Mouse (Mus musculus): ENCODE data around the gene Smoc1.

The Smoc1 gene

GRCm38 (mm10) chr12:81223276-81223675 lies 196.7 kb downstream of the Smoc1 start:
- no peak for DNase-seq (ENCODE audit: low spot score in 2 of 2)

GRCm38 (mm10) chr12:81224843-81225242 lies 198.2 kb downstream of the Smoc1 start:
- DNase-seq (ENCODE audit: low spot score in 2 of 2), result no peak

GRCm38 (mm10) chr12:81225966-81226577 lies 199.5 kb downstream of the Smoc1 start:
- DNase-seq (ENCODE audit: low spot score in 2 of 2), result no peak

- DNase-seq (ENCODE audit: low spot score in 2 of 2), result no peak
Measured at GRCm38 (mm10) chr12:81226590-81226989, 200.0 kb downstream of the Smoc1 start.

- DNase-seq (ENCODE audit: low spot score in 2 of 2), result no peak
Measured at GRCm38 (mm10) chr12:81227767-81228460, 201.3 kb downstream of the Smoc1 start.

- no peak for DNase-seq (ENCODE audit: low spot score in 2 of 2)
Measured at GRCm38 (mm10) chr12:81233746-81234380, 207.3 kb downstream of the Smoc1 start.

GRCm38 (mm10) chr12:81235456-81236330 lies 209.1 kb downstream of the Smoc1 start:
- no peak for DNase-seq (ENCODE audit: low spot score in 2 of 2)

Measured in thymus, postnatal 10 days (tissue).